ENCODE assay signal across 11 mouse cellular contexts in genomic region chr2:136744683-136745326, GRCm38 (mm10). TPM values are rescaled to one million over a fixed set of nuclear protein-coding genes. Genes with fewer than 3 reads are reported as not detected.
DNase-seq lines count a peak whose midpoint lies in the region; ATAC-seq and TF ChIP-seq lines count a peak whose summit lies in the region.
"Had no signal": no experiment of that assay in that cellular context is flagged by ENCODE, and none has a peak within 500 bp of the region (broad histone marks: within the 10 kb centered on the region; RNA-seq: fewer than 3 reads in every experiment).

No protein-coding gene starts in this region.

- peaks cover 2% of the 10 kb centered on the region; the same call in 1 of the 2 replicates for H3K9me3 ChIP-seq in heart, embryonic 11.5 days (replicated peaks; ENCODE audit: control insufficient read depth, low read length)
- H3K9me3 ChIP-seq in heart, embryonic 12.5 days (replicated peaks): no peaks in the 10 kb centered on the region
- no peaks in the 10 kb centered on the region; the same call in 1 of the 2 replicates for H3K9me3 ChIP-seq in forebrain, embryonic 11.5 days (ENCODE audit: control insufficient read depth, low read length)
- H3K9me3 ChIP-seq: neural tube, embryonic 12.5 days had no signal

- 0 out of 2 replicates have a peak overlapping the region, but pooled peaks have one; percentile 34 for H3K9ac ChIP-seq in heart, embryonic 11.5 days (ENCODE audit: low read depth, low read length)
- H3K9ac ChIP-seq in heart, embryonic 12.5 days: no peak overlapping the region
- H3K9ac ChIP-seq in forebrain, embryonic 11.5 days (ENCODE audit: low read length): no peak overlapping the region
- H3K9ac ChIP-seq: neural tube, embryonic 12.5 days had no signal

- no peak for ATAC-seq in heart, embryonic 11.5 days (replicated peaks; ENCODE audit: insufficient number of reproducible peaks, low FRiP score, low TSS enrichment)
- ATAC-seq in heart, embryonic 12.5 days (ENCODE audit: insufficient number of reproducible peaks, low FRiP score): no peak
- peak; percentile 88 for ATAC-seq in forebrain, embryonic 11.5 days (replicated peaks; ENCODE audit: low FRiP score)

- WGBS in heart, embryonic 11.5 days (ENCODE audit: insufficient replicate concordance): 73% methylated on average over 2 of the region's 2 CpGs
- WGBS in heart, embryonic 12.5 days: 72% methylated on average over 2 of the region's 2 CpGs
- 75% methylated on average over 2 of the region's 2 CpGs for WGBS in forebrain, embryonic 11.5 days

- H3K27ac ChIP-seq in heart, embryonic 11.5 days (ENCODE audit: low read depth, low read length): no peak overlapping the region
- H3K27ac ChIP-seq in heart, embryonic 12.5 days (ENCODE audit: poor library complexity, severe bottlenecking): no peak overlapping the region
- no peak overlapping the region; the same call in 1 of the 2 replicates for H3K27ac ChIP-seq in forebrain, embryonic 11.5 days (ENCODE audit: low read depth, low read length)
- no peak overlapping the region for H3K27ac ChIP-seq in left cerebral cortex, adult 2 months
- H3K27ac ChIP-seq: neural tube, embryonic 12.5 days had no signal

- intact Hi-C loops in left cerebral cortex, adult 2 months (cut with DNase I): no loop called here

- no peak for TF ChIP-seq CTCF in left cerebral cortex, adult 2 months (IDR thresholded peaks at IDR 0.05)

- no peaks in the 10 kb centered on the region for H3K27me3 ChIP-seq in heart, embryonic 11.5 days (ENCODE audit: control insufficient read depth, insufficient read depth, low read length)
- no peaks in the 10 kb centered on the region for H3K27me3 ChIP-seq in heart, embryonic 12.5 days (replicated peaks)
- H3K27me3 ChIP-seq in forebrain, embryonic 11.5 days (ENCODE audit: control insufficient read depth, insufficient read depth, low read length): no peaks in the 10 kb centered on the region
- H3K27me3 ChIP-seq: neural tube, embryonic 12.5 days had no signal

- no peak overlapping the region for H3K4me3 ChIP-seq in heart, embryonic 11.5 days (ENCODE audit: low read depth, low read length)
- no peak overlapping the region for H3K4me3 ChIP-seq in heart, embryonic 12.5 days
- H3K4me3 ChIP-seq in forebrain, embryonic 11.5 days (ENCODE audit: low read depth, low read length): no peak overlapping the region
- H3K4me3 ChIP-seq in left cerebral cortex, adult 2 months: no peak overlapping the region
- H3K4me3 ChIP-seq: neural tube, embryonic 12.5 days had no signal

- H3K36me3 ChIP-seq in heart, embryonic 11.5 days (ENCODE audit: control insufficient read depth, insufficient read depth, low read length): no peaks in the 10 kb centered on the region
- no peaks in the 10 kb centered on the region for H3K36me3 ChIP-seq in heart, embryonic 12.5 days
- H3K36me3 ChIP-seq in forebrain, embryonic 11.5 days (ENCODE audit: control insufficient read depth, insufficient read depth, low read length): no peaks in the 10 kb centered on the region
- H3K36me3 ChIP-seq: neural tube, embryonic 12.5 days had no signal

- H3K4me2 ChIP-seq in heart, embryonic 11.5 days: no peak overlapping the region
- no peak overlapping the region for H3K4me2 ChIP-seq in heart, embryonic 12.5 days
- H3K4me2 ChIP-seq in forebrain, embryonic 11.5 days (ENCODE audit: low read depth, low read length, severe bottlenecking): no peak overlapping the region
- H3K4me2 ChIP-seq: neural tube, embryonic 12.5 days had no signal

- no peak for DNase-seq in forebrain, embryonic 11.5 days (ENCODE audit: low spot score)
- DNase-seq in hindlimb bud, embryonic 11.5 days (ENCODE audit: extremely low spot score, low read depth, low spot score): peak; percentile 5
- DNase-seq in retina, postnatal 1 day: peak; percentile 76
- no peak for DNase-seq in left cerebral cortex, adult 2 months (ENCODE audit: extremely low spot score in 1 of 2, low spot score in 2 of 2)
- no peak for DNase-seq in heart, adult 11 months
- no peak for DNase-seq in right cerebral cortex, postnatal 10 days (ENCODE audit: low spot score in 2 of 2)
- DNase-seq: heart, adult 18-20 months; kidney, adult 2 months had no signal

- H3K4me1 ChIP-seq in heart, embryonic 11.5 days (ENCODE audit: control insufficient read depth, insufficient read depth, low read length): no peaks in the 10 kb centered on the region; the same call in 1 of the 2 replicates
- no peaks in the 10 kb centered on the region for H3K4me1 ChIP-seq in heart, embryonic 12.5 days (replicated peaks)
- H3K4me1 ChIP-seq in forebrain, embryonic 11.5 days (replicated peaks; ENCODE audit: control insufficient read depth, insufficient read depth, low read length): no peaks in the 10 kb centered on the region; the same call in 1 of the 2 replicates

RNA-seq across cellular contexts. Expression of gene Snap25, which starts 31.6 kb away (rescaled TPM):
- 10.7 and 12.1 TPM in 2 replicates for polyA plus RNA-seq in heart, embryonic 11.5 days (2014; fragmentation: Nextera tagmentation; extraction: Ambion mirVana)
- polyA plus RNA-seq in heart, embryonic 12.5 days (2016; fragmentation: Nextera tagmentation; extraction: Ambion mirVana): 0.67 and 1.0 TPM in 2 replicates
- 18.0 and 18.8 TPM in 2 replicates for polyA plus RNA-seq in forebrain, embryonic 11.5 days (2014; fragmentation: Nextera tagmentation; extraction: Ambion mirVana)
- 1,000 to 10,000 TPM; 3,053 to 3,248 TPM for total RNA-seq in left cerebral cortex, adult 2 months (2021)

Comparison
In these comparisons a context has a peak if more than half of its experiments do, and no peak if none do; other contexts are left out.
1. DNase-seq: peak in hindlimb bud, embryonic 11.5 days (single experiment) and retina, postnatal 1 day (single experiment); none in forebrain, embryonic 11.5 days (single experiment), left cerebral cortex, adult 2 months (0 of 2), heart, adult 11 months (single experiment) and right cerebral cortex, postnatal 10 days (0 of 2).